17 mouse cellular contexts compared by ENCODE assay signal in the genomic region with DNA sequence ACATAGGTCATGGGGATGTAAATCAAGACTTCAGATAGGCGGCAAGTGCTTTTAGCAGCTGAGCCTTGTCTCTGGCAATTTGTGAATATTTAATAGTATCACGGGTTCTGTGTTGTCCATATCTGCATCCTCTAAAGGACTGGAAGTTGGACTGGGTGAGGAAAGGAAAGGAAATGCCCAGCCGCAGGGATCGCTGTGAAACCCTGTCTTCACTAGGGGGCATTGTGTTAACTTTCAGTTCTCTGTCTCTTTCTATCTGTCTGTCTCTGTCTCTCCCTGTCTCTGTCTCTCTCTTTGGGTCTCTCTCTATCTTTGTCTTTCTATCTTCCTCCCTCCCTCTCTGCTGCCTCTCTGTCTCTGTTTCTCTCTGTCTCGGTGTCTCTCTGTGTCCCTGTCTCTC.
DNase-seq lines count a peak whose midpoint lies in the region; ATAC-seq and TF ChIP-seq lines count a peak whose summit lies in the region.
"Had no signal": no experiment of that assay in that cellular context is flagged by ENCODE, and none has a peak within 500 bp of the region (broad histone marks: within the 10 kb centered on the region; RNA-seq: fewer than 3 reads in every experiment).

No protein-coding gene starts in this region.

- H3K9me3 ChIP-seq in heart, embryonic 13.5 days: no peaks in the 10 kb centered on the region
- no peaks in the 10 kb centered on the region for H3K9me3 ChIP-seq in kidney, embryonic 15.5 days (replicated peaks)
- H3K9me3 ChIP-seq in ES-Bruce4 (replicated peaks; ENCODE audit: control insufficient read depth, insufficient read depth, low read length, poor library complexity, severe bottlenecking): no peaks in the 10 kb centered on the region
- H3K9me3 ChIP-seq: embryonic facial prominence, embryonic 13.5 days; forebrain, embryonic 15.5 days; hindbrain, embryonic 12.5 days; midbrain, embryonic 15.5 days had no signal

- H3K36me3 ChIP-seq in heart, embryonic 13.5 days: no peaks in the 10 kb centered on the region
- no peaks in the 10 kb centered on the region for H3K36me3 ChIP-seq in kidney, adult 2 months (ENCODE audit: control insufficient read depth, insufficient read depth, low read length)
- no peaks in the 10 kb centered on the region for H3K36me3 ChIP-seq in kidney, embryonic 15.5 days
- H3K36me3 ChIP-seq in ES-Bruce4 (ENCODE audit: control insufficient read depth, insufficient read depth, low read length, poor library complexity, severe bottlenecking): no peaks in the 10 kb centered on the region
- H3K36me3 ChIP-seq: embryonic facial prominence, embryonic 13.5 days; forebrain, embryonic 15.5 days; hindbrain, embryonic 12.5 days; midbrain, embryonic 15.5 days had no signal

- peaks cover 33% of the 10 kb centered on the region for H3K4me1 ChIP-seq in heart, embryonic 13.5 days
- peaks cover 5% of the 10 kb centered on the region for H3K4me1 ChIP-seq in kidney, adult 2 months (ENCODE audit: control insufficient read depth, insufficient read depth, low read length)
- H3K4me1 ChIP-seq in kidney, embryonic 15.5 days: no peaks in the 10 kb centered on the region
- peaks cover 3% of the 10 kb centered on the region for H3K4me1 ChIP-seq in ES-Bruce4 (ENCODE audit: control insufficient read depth, insufficient read depth, low read length)
- H3K4me1 ChIP-seq in cortical plate, adult 2 months (ENCODE audit: control insufficient read depth, insufficient read depth, low read length): no peaks in the 10 kb centered on the region
- H3K4me1 ChIP-seq: forebrain, embryonic 15.5 days; hindbrain, embryonic 12.5 days; midbrain, embryonic 15.5 days had no signal

- H3K4me2 ChIP-seq in heart, embryonic 13.5 days: peak overlapping the region; percentile 48
- H3K4me2 ChIP-seq in kidney, embryonic 15.5 days: no peak overlapping the region
- H3K4me2 ChIP-seq: embryonic facial prominence, embryonic 13.5 days; forebrain, embryonic 15.5 days; hindbrain, embryonic 12.5 days; midbrain, embryonic 15.5 days had no signal

- WGBS in heart, embryonic 13.5 days: 52% methylated on average over 5 of the region's 5 CpGs
- WGBS in kidney, adult 2 months: 73% methylated on average over 5 of the region's 5 CpGs
- 69% methylated on average over 5 of the region's 5 CpGs for WGBS in kidney, embryonic 15.5 days

- TF ChIP-seq EP300 in ES-Bruce4 (IDR thresholded peaks at IDR 0.05; ENCODE audit: insufficient read depth, low read depth, low read length): no peak

- no peak for ATAC-seq in heart, embryonic 13.5 days (ENCODE audit: extremely low read depth, insufficient number of reproducible peaks, low FRiP score, low TSS enrichment)
- ATAC-seq in kidney, embryonic 15.5 days (replicated peaks; ENCODE audit: low FRiP score): no peak
- ATAC-seq in megakaryocyte-erythroid progenitor cell, adult 5-6 weeks (replicated peaks; ENCODE audit: low FRiP score, low TSS enrichment, poor library complexity, severe bottlenecking): no peak
- ATAC-seq: forebrain, embryonic 15.5 days; midbrain, embryonic 15.5 days had no signal

- TF ChIP-seq POLR2A in kidney, adult 2 months (IDR thresholded peaks at IDR 0.05; ENCODE audit: low read depth, low read length): no peak
- TF ChIP-seq POLR2A in ES-Bruce4 (IDR thresholded peaks at IDR 0.05; ENCODE audit: insufficient read depth, low read length): no peak
- no peak for TF ChIP-seq POLR2A in cortical plate, adult 2 months (IDR thresholded peaks at IDR 0.05; ENCODE audit: extremely low read depth, insufficient read depth, low read length)

- DNase-seq in heart, adult 8-10 months (ENCODE audit: low spot score): no peak
- DNase-seq in kidney, adult 2 months: no peak
- no peak for DNase-seq in thymus, postnatal 25 days
- DNase-seq: adrenal gland, adult 8-10 months; cerebellum, adult 9-10 months; gastrocnemius, postnatal 36 days; spleen, adult 18-20 months had no signal

- peak; percentile 24; the same call in 1 of the 2 replicates for TF ChIP-seq CTCF in kidney, adult 2 months (conservative IDR thresholded peaks at IDR 0.05; ENCODE audit: insufficient read depth, insufficient read length, low read depth, low read length)
- TF ChIP-seq CTCF in ES-Bruce4 (IDR thresholded peaks at IDR 0.05; ENCODE audit: low read depth, low read length): peak; percentile 8
- TF ChIP-seq CTCF in cortical plate, adult 2 months (IDR thresholded peaks at IDR 0.05; ENCODE audit: extremely low read depth, insufficient read depth, low read length): 0 out of 2 replicates have a peak, but pooled peaks have one; percentile 9

- H3K27me3 ChIP-seq in heart, embryonic 13.5 days (replicated peaks): no peaks in the 10 kb centered on the region
- H3K27me3 ChIP-seq in kidney, adult 2 months (replicated peaks; ENCODE audit: control insufficient read depth, insufficient read depth, low read length): no peaks in the 10 kb centered on the region
- H3K27me3 ChIP-seq in kidney, embryonic 15.5 days: no peaks in the 10 kb centered on the region
- H3K27me3 ChIP-seq in ES-Bruce4 (ENCODE audit: control insufficient read depth, insufficient read depth, low read length, poor library complexity, severe bottlenecking): no peaks in the 10 kb centered on the region
- H3K27me3 ChIP-seq: forebrain, embryonic 15.5 days; hindbrain, embryonic 12.5 days; midbrain, embryonic 15.5 days had no signal

- H3K9ac ChIP-seq in heart, embryonic 13.5 days: peak overlapping the region; percentile 45; the same call in 1 of the 2 replicates
- H3K9ac ChIP-seq in kidney, embryonic 15.5 days: no peak overlapping the region
- no peak overlapping the region for H3K9ac ChIP-seq in ES-Bruce4 (ENCODE audit: low read depth, poor library complexity, severe bottlenecking)
- H3K9ac ChIP-seq: embryonic facial prominence, embryonic 13.5 days; forebrain, embryonic 15.5 days; hindbrain, embryonic 12.5 days; midbrain, embryonic 15.5 days had no signal

- peak overlapping the region; percentile 66 for H3K27ac ChIP-seq in heart, embryonic 13.5 days (replicated peaks)
- H3K27ac ChIP-seq in kidney, adult 2 months (ENCODE audit: insufficient read depth, low read depth, low read length): no peak overlapping the region
- H3K27ac ChIP-seq in kidney, embryonic 15.5 days: no peak overlapping the region
- no peak overlapping the region for H3K27ac ChIP-seq in ES-Bruce4 (ENCODE audit: insufficient read depth, low read length)
- no peak overlapping the region for H3K27ac ChIP-seq in cortical plate, adult 2 months (ENCODE audit: insufficient read depth, low read length)
- H3K27ac ChIP-seq: embryonic facial prominence, embryonic 13.5 days; forebrain, embryonic 15.5 days; hindbrain, embryonic 12.5 days; midbrain, embryonic 15.5 days had no signal

- no peak overlapping the region for H3K4me3 ChIP-seq in heart, embryonic 13.5 days
- H3K4me3 ChIP-seq in kidney, adult 2 months (ENCODE audit: insufficient read depth, low read depth, low read length): no peak overlapping the region
- H3K4me3 ChIP-seq in kidney, embryonic 15.5 days (replicated peaks): no peak overlapping the region
- H3K4me3 ChIP-seq in ES-Bruce4 (ENCODE audit: low read depth, low read length): no peak overlapping the region
- H3K4me3 ChIP-seq in cortical plate, adult 2 months (ENCODE audit: insufficient read depth, low read length): no peak overlapping the region
- H3K4me3 ChIP-seq: embryonic facial prominence, embryonic 13.5 days; forebrain, embryonic 15.5 days; hindbrain, embryonic 12.5 days; midbrain, embryonic 15.5 days; myocyte had no signal
